Mouse (Mus musculus): ENCODE data around the gene Rpl3. TPM values are rescaled to one million over a fixed set of nuclear protein-coding genes. Genes with fewer than 3 reads are reported as not detected.
A peak's percentile ranks its signal among the peaks of the same experiment; 100 is the strongest.

Gene Rpl3
- polyA plus RNA-seq, 1 experiment from 2014 or later = 450 TPM

- H3K4me2 ChIP-seq (replicated peaks; ENCODE audit: low read depth) = no peak overlapping the region
- no peak overlapping the region for H3K4me3 ChIP-seq (ENCODE audit: low read depth, low read length)
- 76% methylated on average over 8 of the region's 8 CpGs for WGBS
- no peaks in the 10 kb centered on the region for H3K27me3 ChIP-seq (replicated peaks; ENCODE audit: control insufficient read depth, insufficient read depth, low read length)
- TF ChIP-seq CTCF (IDR thresholded peaks at IDR 0.05; ENCODE audit: low read depth) = no peak
- H3K9ac ChIP-seq (ENCODE audit: low read depth, low read length) = no peak overlapping the region
- H3K27ac ChIP-seq (ENCODE audit: low read depth, low read length) = no peak overlapping the region
- ATAC-seq = no peak
- no peaks in the 10 kb centered on the region for H3K4me1 ChIP-seq (replicated peaks; ENCODE audit: control insufficient read depth, insufficient read depth, low read length)
- no peaks in the 10 kb centered on the region for H3K9me3 ChIP-seq (ENCODE audit: control insufficient read depth)
- no peaks in the 10 kb centered on the region for H3K36me3 ChIP-seq (ENCODE audit: control insufficient read depth, insufficient read depth)
Observed at GRCm38 (mm10) chr15:80070095-80070644, 21.5 kb downstream of the Rpl3 start.

GRCm38 (mm10) chr15:80069171-80069570 lies 22.5 kb downstream of the Rpl3 start:
- Histone ChIP-seq H3K36me3 (ENCODE audit: control insufficient read depth, insufficient read depth) (no peaks in the 10 kb centered on the region), H3K4me2 (replicated peaks; ENCODE audit: low read depth) (no peak overlapping the region), H3K27me3 (replicated peaks; ENCODE audit: control insufficient read depth, insufficient read depth, low read length) (no peaks in the 10 kb centered on the region), H3K9me3 (ENCODE audit: control insufficient read depth) (no peaks in the 10 kb centered on the region), H3K27ac (ENCODE audit: low read depth, low read length) (no peak overlapping the region), H3K4me3 (ENCODE audit: low read depth, low read length) (no peak overlapping the region), H3K4me1 (replicated peaks; ENCODE audit: control insufficient read depth, insufficient read depth, low read length) (no peaks in the 10 kb centered on the region), H3K9ac (ENCODE audit: low read depth, low read length) (no peak overlapping the region)
- 55% methylated on average over 4 of the region's 4 CpGs for WGBS
- ATAC-seq = no peak
- TF ChIP-seq CTCF (IDR thresholded peaks at IDR 0.05; ENCODE audit: low read depth) = no peak

- H3K9me3 ChIP-seq (ENCODE audit: control insufficient read depth) = no peaks in the 10 kb centered on the region
- ATAC-seq = no peak
- H3K36me3 ChIP-seq (ENCODE audit: control insufficient read depth, insufficient read depth) = no peaks in the 10 kb centered on the region
- H3K27ac ChIP-seq (ENCODE audit: low read depth, low read length) = no peak overlapping the region
- no peaks in the 10 kb centered on the region for H3K27me3 ChIP-seq (replicated peaks; ENCODE audit: control insufficient read depth, insufficient read depth, low read length)
- no peak overlapping the region for H3K4me3 ChIP-seq (ENCODE audit: low read depth, low read length)
- H3K9ac ChIP-seq (ENCODE audit: low read depth, low read length) = no peak overlapping the region
- WGBS = 62% methylated on average over 3 of the region's 3 CpGs
- peak; percentile 69 for TF ChIP-seq CTCF (IDR thresholded peaks at IDR 0.05; ENCODE audit: low read depth)
- H3K4me1 ChIP-seq (replicated peaks; ENCODE audit: control insufficient read depth, insufficient read depth, low read length) = no peaks in the 10 kb centered on the region
- no peak overlapping the region for H3K4me2 ChIP-seq (replicated peaks; ENCODE audit: low read depth)
Observed at GRCm38 (mm10) chr15:80066538-80066937, 25.1 kb downstream of the Rpl3 start.

- no peak overlapping the region for H3K9ac ChIP-seq (ENCODE audit: low read depth, low read length)
- WGBS = 21% methylated on average over 13 of the region's 13 CpGs
- TF ChIP-seq CTCF (IDR thresholded peaks at IDR 0.05; ENCODE audit: low read depth) = peak; percentile 68
- no peaks in the 10 kb centered on the region for H3K4me1 ChIP-seq (replicated peaks; ENCODE audit: control insufficient read depth, insufficient read depth, low read length)
- no peak overlapping the region for H3K4me3 ChIP-seq (ENCODE audit: low read depth, low read length)
- H3K9me3 ChIP-seq (ENCODE audit: control insufficient read depth) = no peaks in the 10 kb centered on the region
- H3K27ac ChIP-seq (ENCODE audit: low read depth, low read length) = no peak overlapping the region
- H3K27me3 ChIP-seq (replicated peaks; ENCODE audit: control insufficient read depth, insufficient read depth, low read length) = no peaks in the 10 kb centered on the region
- H3K4me2 ChIP-seq (replicated peaks; ENCODE audit: low read depth) = no peak overlapping the region
- ATAC-seq = no peak
- no peaks in the 10 kb centered on the region for H3K36me3 ChIP-seq (ENCODE audit: control insufficient read depth, insufficient read depth)
Observed at GRCm38 (mm10) chr15:80065414-80065813, 26.3 kb downstream of the Rpl3 start.

- Histone ChIP-seq H3K27me3 (replicated peaks; ENCODE audit: control insufficient read depth, insufficient read depth, low read length) (no peaks in the 10 kb centered on the region), H3K9me3 (ENCODE audit: control insufficient read depth) (no peaks in the 10 kb centered on the region), H3K4me2 (replicated peaks; ENCODE audit: low read depth) (no peak overlapping the region), H3K36me3 (ENCODE audit: control insufficient read depth, insufficient read depth) (no peaks in the 10 kb centered on the region), H3K9ac (ENCODE audit: low read depth, low read length) (no peak overlapping the region), H3K4me1 (replicated peaks; ENCODE audit: control insufficient read depth, insufficient read depth, low read length) (no peaks in the 10 kb centered on the region), H3K4me3 (ENCODE audit: low read depth, low read length) (no peak overlapping the region), H3K27ac (ENCODE audit: low read depth, low read length) (no peak overlapping the region)
- WGBS = 75% methylated on average over 5 of the region's 5 CpGs
- TF ChIP-seq CTCF (IDR thresholded peaks at IDR 0.05; ENCODE audit: low read depth) = no peak
- ATAC-seq = peak; percentile 16; the same call in 1 of the 2 replicates
Observed at GRCm38 (mm10) chr15:80064965-80065364, 26.7 kb downstream of the Rpl3 start.

GRCm38 (mm10) chr15:80062821-80063220 lies 28.8 kb downstream of the Rpl3 start:
- no peak overlapping the region for H3K9ac ChIP-seq (ENCODE audit: low read depth, low read length)
- 0 out of 2 replicates have a peak, but pooled peaks cover 2% of the 10 kb centered on the region for H3K4me1 ChIP-seq (replicated peaks; ENCODE audit: control insufficient read depth, insufficient read depth, low read length)
- 52% methylated on average over 5 of the region's 5 CpGs for WGBS
- no peak overlapping the region for H3K27ac ChIP-seq (ENCODE audit: low read depth, low read length)
- H3K36me3 ChIP-seq (ENCODE audit: control insufficient read depth, insufficient read depth) = no peaks in the 10 kb centered on the region
- H3K9me3 ChIP-seq (ENCODE audit: control insufficient read depth) = no peaks in the 10 kb centered on the region
- no peak for ATAC-seq
- no peak overlapping the region for H3K4me3 ChIP-seq (ENCODE audit: low read depth, low read length)
- H3K27me3 ChIP-seq (replicated peaks; ENCODE audit: control insufficient read depth, insufficient read depth, low read length) = no peaks in the 10 kb centered on the region
- TF ChIP-seq CTCF (IDR thresholded peaks at IDR 0.05; ENCODE audit: low read depth) = no peak
- no peak overlapping the region for H3K4me2 ChIP-seq (replicated peaks; ENCODE audit: low read depth)

- no peak for TF ChIP-seq CTCF (IDR thresholded peaks at IDR 0.05; ENCODE audit: low read depth)
- no peak for ATAC-seq
- H3K9ac ChIP-seq (ENCODE audit: low read depth, low read length) = no peak overlapping the region
- H3K9me3 ChIP-seq (ENCODE audit: control insufficient read depth) = no peaks in the 10 kb centered on the region
- no peaks in the 10 kb centered on the region for H3K27me3 ChIP-seq (replicated peaks; ENCODE audit: control insufficient read depth, insufficient read depth, low read length)
- H3K27ac ChIP-seq (ENCODE audit: low read depth, low read length) = no peak overlapping the region
- WGBS = 70% methylated on average over 7 of the region's 9 CpGs
- H3K4me3 ChIP-seq (ENCODE audit: low read depth, low read length) = no peak overlapping the region
- no peak overlapping the region for H3K4me2 ChIP-seq (replicated peaks; ENCODE audit: low read depth)
- no peaks in the 10 kb centered on the region for H3K36me3 ChIP-seq (ENCODE audit: control insufficient read depth, insufficient read depth)
- H3K4me1 ChIP-seq (replicated peaks; ENCODE audit: control insufficient read depth, insufficient read depth, low read length) = 0 out of 2 replicates have a peak, but pooled peaks cover 2% of the 10 kb centered on the region
Observed at GRCm38 (mm10) chr15:80062339-80062738, 29.3 kb downstream of the Rpl3 start.
